Mouse (Mus musculus) cerebellum, adult 11 months (tissue): ENCODE data around the gene Rtel1.

ENCODE experiments used
- DNase-seq: peaks from one replicate; pipeline ENCODE4 v3.0.0; 2022

The Rtel1 gene

DNA sequence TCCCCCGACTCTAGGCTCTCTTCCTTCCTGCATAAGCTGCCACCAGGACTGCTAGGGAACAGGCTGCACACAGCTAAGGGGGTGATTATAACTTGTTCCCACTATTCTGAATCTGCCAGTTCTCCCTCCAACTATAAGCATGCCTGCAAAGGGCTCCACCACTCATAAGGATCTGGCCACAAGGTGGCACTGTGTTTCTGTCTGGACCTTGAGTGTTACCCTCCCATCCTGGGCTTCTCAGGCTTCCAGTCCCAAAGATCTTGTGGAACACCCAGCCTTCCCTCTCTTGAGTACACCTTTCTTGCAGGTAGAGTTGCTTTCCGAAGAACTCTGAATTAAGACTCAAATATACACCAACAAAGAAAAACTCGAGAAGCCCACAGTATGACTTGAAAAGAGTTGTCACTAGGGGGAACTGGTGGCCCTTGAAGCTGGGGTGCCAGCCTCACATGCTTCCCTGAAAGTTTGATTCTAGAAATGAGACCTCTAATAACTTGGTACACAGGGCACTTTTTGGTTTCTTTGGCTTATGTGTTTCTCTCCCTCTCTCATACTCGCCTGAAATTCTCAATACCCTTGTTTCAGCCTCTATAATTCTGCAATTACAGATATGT lies 73.2 kb downstream of the Rtel1 start:
- peak; percentile 82 for DNase-seq

DNA sequence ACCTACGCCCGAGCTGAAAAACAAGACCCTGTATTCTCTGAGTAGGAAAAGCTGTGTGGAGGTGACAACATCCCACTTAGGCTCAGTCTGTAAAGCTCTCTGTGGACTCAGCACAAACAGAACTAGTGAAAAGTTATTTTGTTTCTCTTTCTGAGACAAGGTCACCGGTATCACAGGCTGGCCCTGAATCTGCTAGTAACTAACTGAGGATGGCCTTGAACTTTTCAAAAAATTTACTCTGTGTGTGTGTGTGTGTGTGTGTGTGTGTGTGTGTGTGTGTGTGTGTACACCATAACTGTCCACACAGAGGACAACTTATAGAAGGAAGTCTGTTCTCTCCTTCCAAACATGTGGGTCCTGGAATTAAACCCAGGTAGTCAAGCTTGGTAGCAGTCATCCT lies 74.5 kb downstream of the Rtel1 start:
- no peak for DNase-seq

DNA sequence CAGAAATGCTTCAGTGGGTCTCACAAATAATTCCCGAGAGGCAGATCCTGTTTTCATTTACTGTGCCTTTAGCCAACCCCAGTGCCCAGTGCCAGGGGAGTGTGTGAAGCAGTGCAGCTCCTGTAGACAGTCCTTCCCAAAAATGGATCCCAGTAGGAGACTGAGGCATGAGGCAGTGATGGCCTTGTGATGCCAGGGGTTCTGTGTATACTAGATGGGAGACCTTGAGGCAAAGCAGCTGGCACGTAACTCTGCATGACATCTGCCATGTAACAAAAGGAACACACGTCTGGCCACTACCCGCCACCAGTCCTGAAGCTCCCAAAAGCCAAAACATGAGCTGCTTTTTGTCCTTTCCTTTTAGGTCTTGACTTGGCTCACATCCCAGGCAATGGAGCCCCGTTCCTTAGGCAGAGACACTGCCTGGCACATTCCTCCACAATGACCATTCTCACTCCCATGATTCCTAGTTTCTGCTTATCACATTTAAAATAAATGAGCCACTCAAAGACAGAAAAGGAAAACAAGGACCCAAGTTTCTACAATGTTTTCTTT lies 77.7 kb downstream of the Rtel1 start:
- no peak for DNase-seq

DNA sequence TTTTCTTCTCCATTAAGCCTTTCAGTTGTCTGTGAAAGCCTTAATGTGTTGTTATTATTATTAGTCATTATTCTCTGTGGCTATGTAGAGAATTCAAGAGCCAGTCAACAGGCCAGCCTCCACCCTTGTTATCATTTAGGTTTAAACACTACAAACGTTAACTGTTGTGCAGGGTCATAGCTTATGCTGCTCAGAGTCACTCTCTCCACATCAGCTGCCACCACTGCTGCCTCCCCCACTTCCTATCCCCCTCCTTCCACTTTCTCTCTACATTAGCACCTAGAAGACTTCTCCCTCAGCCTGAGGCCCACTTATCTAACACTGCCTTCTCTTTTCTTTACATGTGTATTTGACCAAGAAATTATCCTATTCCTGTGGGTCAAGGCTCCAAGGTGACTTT lies 82.0 kb downstream of the Rtel1 start:
- no peak for DNase-seq

DNA sequence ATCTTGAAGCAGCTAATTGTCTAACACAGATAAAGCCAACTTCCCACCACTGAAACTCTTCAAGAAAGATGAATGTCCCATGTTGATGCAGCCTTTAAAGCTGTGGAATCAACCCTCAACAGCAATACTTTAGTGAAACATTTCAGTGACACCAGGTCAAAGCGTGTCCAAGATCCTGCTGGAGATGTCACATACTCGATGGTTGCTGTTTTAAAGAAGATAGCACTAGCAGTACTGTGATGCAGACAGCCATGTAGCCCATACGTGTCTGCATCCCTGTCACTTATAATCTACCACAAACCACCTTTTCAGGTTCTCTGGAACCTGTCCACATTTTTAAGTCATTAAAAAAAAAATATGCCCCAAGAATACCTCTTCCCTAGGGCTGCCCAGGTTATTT lies 84.2 kb downstream of the Rtel1 start:
- no peak for DNase-seq
